Mouse (Mus musculus): ENCODE results near the gene Izumo1r. TPM values are rescaled to one million over a fixed set of nuclear protein-coding genes. Genes with fewer than 3 reads are reported as not detected.
A peak's percentile ranks its signal among the peaks of the same experiment; 100 is the strongest.

The Izumo1r gene
- total and polyA plus RNA-seq, 2 experiments from 2014 or later: not detected

DNA sequence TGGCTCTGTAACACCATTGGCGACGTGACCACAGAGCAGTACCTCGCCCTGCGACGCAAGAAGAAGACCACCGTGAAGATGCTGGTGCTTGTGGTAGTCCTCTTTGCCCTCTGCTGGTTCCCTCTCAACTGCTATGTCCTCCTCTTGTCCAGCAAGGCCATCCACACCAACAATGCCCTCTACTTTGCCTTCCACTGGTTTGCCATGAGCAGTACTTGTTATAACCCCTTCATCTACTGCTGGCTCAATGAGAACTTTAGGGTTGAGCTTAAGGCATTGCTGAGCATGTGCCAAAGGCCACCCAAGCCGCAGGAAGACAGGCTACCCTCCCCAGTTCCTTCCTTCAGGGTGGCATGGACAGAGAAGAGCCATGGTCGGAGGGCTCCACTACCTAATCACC lies 35.4 kb downstream of the Izumo1r start:
- 92% methylated on average over 8 of the region's 8 CpGs for WGBS
- no peak for TF ChIP-seq CTCF (IDR thresholded peaks at IDR 0.05; ENCODE audit: low read depth)
- no peak for TF ChIP-seq EP300 (IDR thresholded peaks at IDR 0.05; ENCODE audit: low read depth)
- no peak for DNase-seq (ENCODE audit: low spot score)

DNA sequence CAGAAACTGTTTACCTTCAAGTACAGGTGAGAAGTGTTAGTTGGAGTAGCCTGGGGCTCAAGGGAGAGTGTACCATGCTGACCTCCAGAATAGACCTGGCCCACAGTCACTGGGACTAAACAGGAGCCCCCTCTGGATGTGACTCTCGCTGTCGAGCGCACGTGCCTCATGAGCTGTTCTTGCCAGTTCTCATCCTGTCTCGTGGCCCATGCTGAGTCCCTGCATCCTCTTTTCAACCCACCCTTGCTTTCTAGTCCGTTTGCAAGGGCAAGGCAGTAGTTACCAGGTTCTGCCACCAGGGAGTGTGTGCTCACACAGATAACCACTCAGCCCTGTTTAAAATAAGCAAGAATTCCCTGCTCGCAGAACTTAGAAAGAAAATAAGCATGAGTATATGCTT lies 36.8 kb downstream of the Izumo1r start:
- Histone ChIP-seq H3K27ac (ENCODE audit: low read depth) (no peak overlapping the region), H3K4me1 (ENCODE audit: control insufficient read depth, insufficient read depth) (no peaks in the 10 kb centered on the region), H3K9ac (replicated peaks; ENCODE audit: low read depth, low read length) (no peak overlapping the region), H3K4me3 (ENCODE audit: low read depth, low read length) (no peak overlapping the region), H3K36me3 (replicated peaks; ENCODE audit: control insufficient read depth, insufficient read depth, low read length) (no peaks in the 10 kb centered on the region), H3K4me2 (ENCODE audit: low read depth, low read length) (no peak overlapping the region), H3K27me3 (ENCODE audit: control insufficient read depth, insufficient read depth, low read length) (peaks cover 28% of the 10 kb centered on the region), H3K9me3 (replicated peaks; ENCODE audit: control insufficient read depth, low read length) (no peaks in the 10 kb centered on the region)
- WGBS: 28% methylated on average over 7 of the region's 7 CpGs
- ATAC-seq (ENCODE audit: insufficient read depth, low read depth) (no peak), DNase-seq (ENCODE audit: low spot score) (peak; percentile 30)
- TF ChIP-seq EP300 (IDR thresholded peaks at IDR 0.05; ENCODE audit: low read depth) (no peak), CTCF (IDR thresholded peaks at IDR 0.05; ENCODE audit: low read depth) (peak; percentile 80)

More for the DNA sequence above, 35.4 kb downstream of the Izumo1r start:
- no peak overlapping the region for H3K4me3 ChIP-seq (ENCODE audit: low read depth, low read length)
- ATAC-seq (ENCODE audit: insufficient read depth, low read depth): no peak
- no peaks in the 10 kb centered on the region for H3K9me3 ChIP-seq (replicated peaks; ENCODE audit: control insufficient read depth, low read length)
- no peak overlapping the region for H3K9ac ChIP-seq (replicated peaks; ENCODE audit: low read depth, low read length)
- H3K27ac ChIP-seq (ENCODE audit: low read depth): no peak overlapping the region
- H3K36me3 ChIP-seq (replicated peaks; ENCODE audit: control insufficient read depth, insufficient read depth, low read length): no peaks in the 10 kb centered on the region
- H3K4me1 ChIP-seq (ENCODE audit: control insufficient read depth, insufficient read depth): no peaks in the 10 kb centered on the region
- H3K4me2 ChIP-seq (ENCODE audit: low read depth, low read length): no peak overlapping the region
- peaks cover 19% of the 10 kb centered on the region for H3K27me3 ChIP-seq (ENCODE audit: control insufficient read depth, insufficient read depth, low read length)

- TF ChIP-seq CTCF (IDR thresholded peaks at IDR 0.05; ENCODE audit: low read depth) (no peak), EP300 (IDR thresholded peaks at IDR 0.05; ENCODE audit: low read depth) (no peak)
- no peaks in the 10 kb centered on the region for H3K9me3 ChIP-seq (replicated peaks; ENCODE audit: control insufficient read depth, low read length)
- H3K9ac ChIP-seq (replicated peaks; ENCODE audit: low read depth, low read length): no peak overlapping the region
- H3K4me2 ChIP-seq (ENCODE audit: low read depth, low read length): no peak overlapping the region
- no peak for DNase-seq (ENCODE audit: low spot score)
- WGBS: 74% methylated on average over 9 of the region's 9 CpGs
- H3K27ac ChIP-seq (ENCODE audit: low read depth): no peak overlapping the region
- H3K4me1 ChIP-seq (ENCODE audit: control insufficient read depth, insufficient read depth): no peaks in the 10 kb centered on the region
- no peak overlapping the region for H3K4me3 ChIP-seq (ENCODE audit: low read depth, low read length)
- no peak for ATAC-seq (ENCODE audit: insufficient read depth, low read depth)
- no peaks in the 10 kb centered on the region for H3K36me3 ChIP-seq (replicated peaks; ENCODE audit: control insufficient read depth, insufficient read depth, low read length)
- H3K27me3 ChIP-seq (ENCODE audit: control insufficient read depth, insufficient read depth, low read length): peaks cover 47% of the 10 kb centered on the region
Measured at GRCm38 (mm10) chr9:14864726-14865125, 39.0 kb downstream of the Izumo1r start.

DNA sequence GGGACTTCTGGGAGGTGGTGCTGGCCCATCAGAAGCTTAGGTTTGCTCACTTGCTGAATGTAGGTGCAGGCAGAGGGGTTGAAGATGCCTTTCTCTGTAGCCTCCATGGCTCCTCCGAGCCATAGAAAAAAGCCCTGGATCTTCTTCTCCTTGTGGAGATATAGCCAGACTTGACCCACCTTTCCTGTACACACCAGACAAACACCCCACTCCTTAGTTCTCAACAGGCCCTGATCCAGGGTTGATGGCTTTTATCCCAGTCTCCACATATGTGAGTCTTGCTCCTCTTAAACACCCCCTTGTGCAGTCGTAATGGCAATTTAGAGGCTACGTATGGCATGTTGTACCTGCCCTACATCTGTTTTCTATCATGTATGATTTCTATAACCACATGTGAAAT lies 40.6 kb downstream of the Izumo1r start:
- no peak for TF ChIP-seq EP300 (IDR thresholded peaks at IDR 0.05; ENCODE audit: low read depth)
- no peak for TF ChIP-seq CTCF (IDR thresholded peaks at IDR 0.05; ENCODE audit: low read depth)
- H3K9ac ChIP-seq (replicated peaks; ENCODE audit: low read depth, low read length): no peak overlapping the region
- DNase-seq (ENCODE audit: low spot score) (no peak), ATAC-seq (ENCODE audit: insufficient read depth, low read depth) (no peak)
- H3K4me2 ChIP-seq (ENCODE audit: low read depth, low read length): no peak overlapping the region
- no peaks in the 10 kb centered on the region for H3K4me1 ChIP-seq (ENCODE audit: control insufficient read depth, insufficient read depth)
- H3K9me3 ChIP-seq (replicated peaks; ENCODE audit: control insufficient read depth, low read length): no peaks in the 10 kb centered on the region
- H3K27ac ChIP-seq (ENCODE audit: low read depth): no peak overlapping the region
- WGBS: 88% methylated on average over 3 of the region's 3 CpGs
- H3K36me3 ChIP-seq (replicated peaks; ENCODE audit: control insufficient read depth, insufficient read depth, low read length): no peaks in the 10 kb centered on the region
- H3K4me3 ChIP-seq (ENCODE audit: low read depth, low read length): no peak overlapping the region
- peaks cover 60% of the 10 kb centered on the region for H3K27me3 ChIP-seq (ENCODE audit: control insufficient read depth, insufficient read depth, low read length)

GRCm38 (mm10) chr9:14859868-14860639 lies 43.7 kb downstream of the Izumo1r start, which contains the start of gene Gpr83:
Gene Gpr83 (plus strand): TSS chr9:14860210.
- Histone ChIP-seq H3K4me3 (ENCODE audit: low read depth, low read length) (peak within 1 kb of the TSS; percentile 38), H3K27me3 (ENCODE audit: control insufficient read depth, insufficient read depth, low read length) (peaks cover 73% of the 10 kb centered on the region), H3K4me1 (ENCODE audit: control insufficient read depth, insufficient read depth) (no peaks in the 10 kb centered on the region), H3K9ac (replicated peaks; ENCODE audit: low read depth, low read length) (no peak within 1 kb of the TSS), H3K27ac (ENCODE audit: low read depth) (no peak within 1 kb of the TSS), H3K9me3 (replicated peaks; ENCODE audit: control insufficient read depth, low read length) (no peaks in the 10 kb centered on the region), H3K36me3 (replicated peaks; ENCODE audit: control insufficient read depth, insufficient read depth, low read length) (no peaks in the 10 kb centered on the region), H3K4me2 (ENCODE audit: low read depth, low read length) (peak within 1 kb of the TSS; percentile 60)
- ATAC-seq (ENCODE audit: insufficient read depth, low read depth): peak; percentile 39; the same call in 1 of the 2 replicates
- WGBS: 2% methylated on average over 47 of the region's 47 CpGs
- TF ChIP-seq CTCF (IDR thresholded peaks at IDR 0.05; ENCODE audit: low read depth): no peak
- TF ChIP-seq EP300 (IDR thresholded peaks at IDR 0.05; ENCODE audit: low read depth): no peak
- peak; percentile 30 for DNase-seq (ENCODE audit: low spot score)
